Mouse (Mus musculus) myocyte (in vitro differentiated cells): ENCODE results near the gene Rab23. TPM values are rescaled to one million over a fixed set of nuclear protein-coding genes. Genes with fewer than 3 reads are reported as not detected.

Source experiments
- H3K27me3 ChIP-seq: one replicate; pipeline ENCODE4 v1.6.1; 2011; ENCODE audit not compliant: control insufficient read depth, insufficient read depth, insufficient read length
- H3K36me3 ChIP-seq: one replicate; pipeline ENCODE4 v1.6.1; 2011; ENCODE audit not compliant: control insufficient read depth, insufficient read depth
- H3K4me2 ChIP-seq: one replicate; pipeline ENCODE4 v1.6.1; 2011; ENCODE audit warnings: low read depth, control low read depth
- H3K4me3 ChIP-seq: one replicate; pipeline ENCODE4 v1.5.1; 2011; ENCODE audit warnings: mild to moderate bottlenecking, control low read depth, moderate library complexity
- H3K79me2 ChIP-seq: one replicate; pipeline ENCODE4 v1.6.1; 2011; ENCODE audit not compliant: control insufficient read depth, insufficient read depth
- H3ac ChIP-seq: one replicate; pipeline ENCODE4 v1.6.1; 2011; ENCODE audit not compliant: control insufficient read depth, insufficient read length
- CEBPB ChIP-seq: IDR thresholded peaks from 2 replicates; pipeline ENCODE4 v1.6.1; 2011; ENCODE audit warnings: mild to moderate bottlenecking, moderate library complexity; ENCODE audit not compliant: poor library complexity, insufficient read depth, severe bottlenecking
- E2F4 ChIP-seq: IDR thresholded peaks from one replicate; pipeline ENCODE4 v1.6.1; 2011; ENCODE audit warnings: mild to moderate bottlenecking, control low read depth, moderate library complexity; ENCODE audit not compliant: insufficient read depth
- MAX ChIP-seq: IDR thresholded peaks from one replicate; pipeline ENCODE4 v1.6.1; 2011; ENCODE audit warnings: low read depth, mild to moderate bottlenecking, control low read depth
- MYOD1 ChIP-seq, 3 experiments: IDR thresholded peaks; one replicate each; pipeline ENCODE4 v1.6.1; 2011; ENCODE audit warnings: control low read depth in 2 of 3, low read depth in 2 of 3, mild to moderate bottlenecking in 2 of 3, moderate library complexity in 1 of 3; ENCODE audit not compliant: insufficient read length in 2 of 3, control insufficient read depth in 1 of 3
- MYOG ChIP-seq, 3 experiments: IDR thresholded peaks; one replicate each; pipeline ENCODE4 v1.6.1; 2011; ENCODE audit warnings: control low read depth in 2 of 3, low read depth in 2 of 3, mild to moderate bottlenecking in 2 of 3; ENCODE audit not compliant: insufficient read length in 2 of 3, control insufficient read depth in 1 of 3, insufficient read depth in 1 of 3
- POLR2A ChIP-seq: IDR thresholded peaks from one replicate; pipeline ENCODE4 v1.6.1; 2011; ENCODE audit warnings: low read depth, mild to moderate bottlenecking, control low read depth, moderate library complexity; ENCODE audit not compliant: insufficient read length
- POLR2AphosphoS2 ChIP-seq: IDR thresholded peaks from one replicate; pipeline ENCODE4 v1.6.1; 2011; ENCODE audit warnings: low read depth, control low read depth; ENCODE audit not compliant: insufficient read length
- REST ChIP-seq: IDR thresholded peaks from one replicate; pipeline ENCODE4 v1.6.1; 2011; ENCODE audit warnings: mild to moderate bottlenecking, control low read depth, moderate library complexity; ENCODE audit not compliant: insufficient read depth, insufficient read length
- SRF ChIP-seq: IDR thresholded peaks from one replicate; pipeline ENCODE4 v1.6.1; 2011; ENCODE audit warnings: low read depth; ENCODE audit not compliant: control insufficient read depth, insufficient read length
- TCF12 ChIP-seq: IDR thresholded peaks from one replicate; pipeline ENCODE4 v1.6.1; 2011; ENCODE audit warnings: mild to moderate bottlenecking, control low read depth; ENCODE audit not compliant: poor library complexity, insufficient read depth, severe bottlenecking
- TCF3 ChIP-seq: IDR thresholded peaks from one replicate; pipeline ENCODE4 v1.6.1; 2011; ENCODE audit warnings: low read depth, control low read depth; ENCODE audit not compliant: insufficient read length
- USF1 ChIP-seq: IDR thresholded peaks from one replicate; pipeline ENCODE4 v1.6.1; 2011; ENCODE audit warnings: low read depth, mild to moderate bottlenecking, control low read depth, moderate library complexity
- polyA plus RNA-seq: library from polyadenylated mRNA; unstranded; fragments of >200 nt; fragmentation: generic; extraction: Trizol; gene quantifications from one replicate; pipeline ENCODE4 v1.2.1, GENCODE M21; 2012; ENCODE audit warnings: missing spikeins

The Rab23 gene
- polyA plus RNA-seq, 1 experiment: 8.7 TPM

DNA sequence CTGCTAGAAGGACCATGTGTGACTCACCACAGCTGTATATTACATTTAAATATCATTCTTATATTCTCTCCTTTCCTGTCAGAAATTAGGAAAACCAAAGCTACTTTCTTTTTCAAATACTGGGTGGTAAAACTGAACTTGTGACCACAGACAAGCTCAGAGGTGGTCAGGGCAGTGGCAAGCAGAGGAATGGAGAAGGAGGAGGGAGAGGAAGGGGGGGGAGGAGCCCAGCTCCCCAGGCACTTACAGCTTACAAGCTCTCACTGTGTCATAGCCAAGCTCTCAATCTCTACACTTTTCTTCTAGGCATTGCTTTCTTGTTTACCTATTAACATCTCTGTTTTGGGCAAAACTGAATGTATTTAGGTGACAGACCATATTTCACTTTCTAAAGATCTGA is 49.1 kb downstream of the Rab23 start:
- H3ac ChIP-seq: no peak overlapping the region
- no peaks in the 10 kb centered on the region for H3K27me3 ChIP-seq
- peaks cover 23% of the 10 kb centered on the region for H3K36me3 ChIP-seq
- TF ChIP-seq REST: no peak
- TF ChIP-seq MYOG (IDR thresholded peaks at IDR 0.05; ENCODE audit: control insufficient read depth in 1 of 3, insufficient read depth in 1 of 3, insufficient read length in 2 of 3, low read depth in 2 of 3): no peak
- TF ChIP-seq USF1: no peak
- TF ChIP-seq MAX: no peak
- TF ChIP-seq POLR2A: no peak
- TF ChIP-seq E2F4: no peak
- no peak overlapping the region for H3K4me2 ChIP-seq
- H3K79me2 ChIP-seq: no peaks in the 10 kb centered on the region
- H3K4me3 ChIP-seq: no peak overlapping the region

DNA sequence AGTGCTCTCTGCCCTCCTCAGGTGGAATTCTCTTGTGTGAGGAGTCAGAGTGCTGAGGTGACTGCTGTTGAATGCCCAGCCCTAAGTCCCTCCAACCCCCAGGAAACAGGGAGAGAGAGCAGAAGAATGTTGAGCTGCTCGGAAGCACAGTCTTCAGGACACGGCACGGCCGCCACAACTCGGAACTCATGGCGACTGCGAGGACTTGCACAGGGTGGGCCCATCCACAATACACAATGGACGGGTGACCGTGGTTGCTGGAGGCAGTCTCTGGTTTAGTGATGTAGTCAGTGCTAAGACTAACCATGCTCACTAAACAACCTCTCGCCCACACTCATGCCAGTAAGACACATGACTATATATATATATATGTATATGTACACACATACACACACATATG is 51.9 kb downstream of the Rab23 start:
- no peak for TF ChIP-seq SRF
- TF ChIP-seq MYOG (IDR thresholded peaks at IDR 0.05; ENCODE audit: control insufficient read depth in 1 of 3, insufficient read depth in 1 of 3, insufficient read length in 2 of 3, low read depth in 2 of 3): no peak
- no peak for TF ChIP-seq POLR2A
- no peak for TF ChIP-seq CEBPB
- no peak for TF ChIP-seq POLR2AphosphoS2
- TF ChIP-seq USF1: no peak
- Histone ChIP-seq H3K4me2 (no peak overlapping the region), H3ac (no peak overlapping the region), H3K79me2 (no peaks in the 10 kb centered on the region), H3K36me3 (peaks cover 24% of the 10 kb centered on the region), H3K4me3 (no peak overlapping the region), H3K27me3 (no peaks in the 10 kb centered on the region)

DNA sequence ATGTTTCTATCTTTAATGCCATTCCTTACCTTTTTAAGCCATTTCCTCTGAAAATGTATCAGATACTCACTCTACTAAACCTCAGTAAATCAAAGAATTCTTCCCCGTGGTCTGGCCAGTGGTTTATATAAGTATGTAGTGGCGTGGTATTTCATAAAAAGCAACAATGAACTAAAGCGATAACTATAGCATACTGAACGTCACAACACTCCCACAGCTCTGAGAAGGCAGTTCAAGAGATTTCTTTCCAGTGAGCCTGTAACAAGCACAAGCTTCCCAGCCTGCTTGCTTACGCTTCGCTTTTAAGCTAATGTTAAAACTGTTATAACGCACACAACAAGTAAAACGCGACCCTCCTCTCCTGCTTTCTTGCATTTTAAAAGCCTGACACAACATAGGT is 52.4 kb downstream of the Rab23 start:
- Histone ChIP-seq H3ac (no peak overlapping the region), H3K4me2 (no peak overlapping the region), H3K36me3 (peaks cover 28% of the 10 kb centered on the region)

DNA sequence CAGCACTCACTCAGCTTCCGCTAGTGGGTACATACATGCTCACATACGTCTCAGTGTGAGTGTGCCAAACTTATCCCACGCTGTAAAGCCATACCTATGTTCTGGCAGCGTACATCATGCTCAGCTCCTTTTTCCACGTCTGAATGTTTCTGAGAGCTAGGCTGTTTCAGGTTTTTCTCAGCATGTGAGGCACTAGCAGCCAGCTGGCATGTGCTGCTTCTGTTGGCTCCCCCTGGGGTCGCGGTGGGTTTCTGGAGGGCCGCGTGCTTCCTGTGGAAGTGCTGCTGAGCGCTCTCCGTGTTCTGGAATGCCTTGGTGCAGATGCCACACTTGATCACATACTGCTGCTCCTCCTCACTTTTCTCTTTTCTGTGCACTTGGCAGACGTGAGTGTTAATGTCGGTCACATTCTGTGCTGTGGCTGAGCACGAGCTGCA is 56.5 kb downstream of the Rab23 start:
- Histone ChIP-seq H3K36me3 (peaks cover 25% of the 10 kb centered on the region), H3K4me3 (no peak overlapping the region), H3ac (no peak overlapping the region), H3K27me3 (no peaks in the 10 kb centered on the region), H3K4me2 (no peak overlapping the region), H3K79me2 (no peaks in the 10 kb centered on the region)
- TF ChIP-seq MYOD1 (IDR thresholded peaks at IDR 0.05; ENCODE audit: control insufficient read depth in 1 of 3, insufficient read length in 2 of 3, low read depth in 2 of 3) (no peak), REST (no peak), USF1 (no peak), TCF3 (no peak), MAX (no peak), POLR2AphosphoS2 (no peak), MYOG (IDR thresholded peaks at IDR 0.05; ENCODE audit: control insufficient read depth in 1 of 3, insufficient read depth in 1 of 3, insufficient read length in 2 of 3, low read depth in 2 of 3) (no peak), TCF12 (no peak), E2F4 (no peak), POLR2A (no peak), CEBPB (no peak), SRF (no peak)

More for the DNA sequence above, 52.4 kb downstream of the Rab23 start:
- TF ChIP-seq POLR2A (no peak), POLR2AphosphoS2 (no peak), TCF12 (no peak), MYOD1 (IDR thresholded peaks at IDR 0.05; ENCODE audit: control insufficient read depth in 1 of 3, insufficient read length in 2 of 3, low read depth in 2 of 3) (no peak), TCF3 (no peak), USF1 (no peak), CEBPB (no peak), SRF (no peak), MAX (no peak), REST (no peak), E2F4 (no peak), MYOG (IDR thresholded peaks at IDR 0.05; ENCODE audit: control insufficient read depth in 1 of 3, insufficient read depth in 1 of 3, insufficient read length in 2 of 3, low read depth in 2 of 3) (no peak)
- H3K27me3 ChIP-seq: no peaks in the 10 kb centered on the region
- no peak overlapping the region for H3K4me3 ChIP-seq
- no peaks in the 10 kb centered on the region for H3K79me2 ChIP-seq

DNA sequence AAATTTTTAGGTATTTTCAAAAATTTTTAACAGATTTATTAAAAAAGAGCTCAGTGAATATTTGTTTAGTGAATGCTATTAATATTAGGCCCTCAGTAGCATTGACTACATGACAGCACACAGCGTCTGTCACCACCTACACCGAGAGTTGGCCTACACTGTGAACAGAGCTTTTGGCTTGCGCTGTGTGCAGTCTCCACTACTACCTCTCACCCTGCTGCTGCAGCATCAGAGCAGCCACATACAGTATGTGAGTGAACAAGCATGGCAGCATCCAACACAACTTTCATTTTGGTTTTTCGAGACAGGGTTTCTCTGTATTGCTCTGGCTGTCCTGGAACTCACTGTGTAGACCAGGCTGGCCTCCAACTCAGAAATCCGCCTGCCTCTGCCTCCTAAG is 64.9 kb downstream of the Rab23 start:
- no peaks in the 10 kb centered on the region for H3K27me3 ChIP-seq
- no peak overlapping the region for H3ac ChIP-seq
- TF ChIP-seq POLR2AphosphoS2: no peak
- TF ChIP-seq MYOG (IDR thresholded peaks at IDR 0.05; ENCODE audit: control insufficient read depth in 1 of 3, insufficient read depth in 1 of 3, insufficient read length in 2 of 3, low read depth in 2 of 3): no peak
- no peak for TF ChIP-seq E2F4
- no peak for TF ChIP-seq SRF
- TF ChIP-seq USF1: no peak
- peaks cover 7% of the 10 kb centered on the region for H3K79me2 ChIP-seq
- H3K36me3 ChIP-seq: peaks cover 3% of the 10 kb centered on the region
- no peak overlapping the region for H3K4me2 ChIP-seq
- H3K4me3 ChIP-seq: no peak overlapping the region
